ENCODE assay signal across 32 mouse cellular contexts in genomic region chrX:139037666-139038065, GRCm38 (mm10). TPM values are rescaled to one million over a fixed set of nuclear protein-coding genes. Genes with fewer than 3 reads are reported as not detected.
DNase-seq lines count a peak whose midpoint lies in the region; ATAC-seq and TF ChIP-seq lines count a peak whose summit lies in the region.
"Had no signal": no experiment of that assay in that cellular context is flagged by ENCODE, and none has a peak within 500 bp of the region (broad histone marks: within the 10 kb centered on the region; RNA-seq: fewer than 3 reads in every experiment).

No protein-coding gene starts in this region.

- WGBS in midbrain, postnatal 0 days: 86% methylated on average over 1 of the region's 1 CpGs
- 84% methylated on average over 1 of the region's 1 CpGs for whole genome bisulfite sequencing in midbrain, embryonic 16.5 days

- intact Hi-C loops in left cerebral cortex, postnatal 4 days (cut with DNase I): no loop called here
- intact Hi-C loops in left cerebral cortex, postnatal 25 days (cut with DNase I): no loop called here

- no peaks in the 10 kb centered on the region for H3K4me1 ChIP-seq in midbrain, postnatal 0 days (ENCODE audit: insufficient read depth, low read length)
- no peaks in the 10 kb centered on the region for H3K4me1 ChIP-seq in midbrain, embryonic 16.5 days (ENCODE audit: control insufficient read depth, insufficient read depth, low read length)
- H3K4me1 ChIP-seq: embryonic facial prominence, embryonic 13.5 days; embryonic facial prominence, embryonic 15.5 days; forebrain, embryonic 10.5 days; forebrain, embryonic 12.5 days had no signal

- no peaks in the 10 kb centered on the region for H3K9me3 ChIP-seq in midbrain, postnatal 0 days (ENCODE audit: low read length)
- no peaks in the 10 kb centered on the region for H3K9me3 ChIP-seq in midbrain, embryonic 16.5 days (replicated peaks; ENCODE audit: control insufficient read depth, low read length, poor library complexity, severe bottlenecking)
- H3K9me3 ChIP-seq: embryonic facial prominence, embryonic 13.5 days; embryonic facial prominence, embryonic 15.5 days; forebrain, embryonic 10.5 days; forebrain, embryonic 12.5 days; G1E had no signal

- H3K4me2 ChIP-seq in midbrain, postnatal 0 days (ENCODE audit: low read depth, low read length, poor library complexity, severe bottlenecking): no peak overlapping the region
- H3K4me2 ChIP-seq in midbrain, embryonic 16.5 days (ENCODE audit: low read length): no peak overlapping the region
- H3K4me2 ChIP-seq: embryonic facial prominence, embryonic 13.5 days; embryonic facial prominence, embryonic 15.5 days; forebrain, embryonic 12.5 days had no signal

- DNase-seq in cerebellum, postnatal 10 days: peak; percentile 4 to 50
- DNase-seq in cerebellum, postnatal 36 days: no peak
- peak; percentile 4 to 9 for DNase-seq in cerebellum, postnatal 25 days
- DNase-seq in cerebellum, adult 9-10 months: no peak
- DNase-seq in left cerebral cortex, postnatal 4 days: peak; percentile 3
- no peak for DNase-seq in left cerebral cortex, postnatal 25 days (ENCODE audit: low spot score in 2 of 2)
- DNase-seq in midbrain, postnatal 0 days (ENCODE audit: low spot score): peak; percentile 1
- DNase-seq: adrenal gland, adult 8-10 months; adrenal gland, postnatal 14 days; adrenal gland, postnatal 36 days; B cell, adult 2 months; cerebellum, adult 11 months; cerebellum, adult 9-11 months; embryo, embryonic 11 days had no signal

- H3K9ac ChIP-seq in midbrain, postnatal 0 days (replicated peaks; ENCODE audit: low read length, poor library complexity, severe bottlenecking): no peak overlapping the region
- H3K9ac ChIP-seq in midbrain, embryonic 16.5 days (ENCODE audit: low read depth, low read length): no peak overlapping the region
- H3K9ac ChIP-seq: embryonic facial prominence, embryonic 13.5 days; embryonic facial prominence, embryonic 15.5 days; forebrain, embryonic 12.5 days had no signal

- H3K27ac ChIP-seq in midbrain, postnatal 0 days (ENCODE audit: low read depth, low read length): no peak overlapping the region
- no peak overlapping the region for H3K27ac ChIP-seq in midbrain, embryonic 16.5 days (ENCODE audit: low read length)
- H3K27ac ChIP-seq: embryonic facial prominence, embryonic 13.5 days; embryonic facial prominence, embryonic 15.5 days; forebrain, embryonic 10.5 days; forebrain, embryonic 12.5 days had no signal

- TF ChIP-seq CTCF in midbrain, postnatal 0 days (IDR thresholded peaks at IDR 0.05): no peak

- ATAC-seq in midbrain, postnatal 0 days (ENCODE audit: low FRiP score): no peak
- no peak for ATAC-seq in midbrain, embryonic 16.5 days
- ATAC-seq: activated CD4-positive, CD25-positive, alpha-beta regulatory T cell, adult 4 months; CD4-positive, CD25-positive, alpha-beta regulatory T cell, adult 4 months; forebrain, embryonic 14.5 days; forebrain, embryonic 16.5 days; Patski had no signal

- no peaks in the 10 kb centered on the region for H3K27me3 ChIP-seq in midbrain, postnatal 0 days (ENCODE audit: insufficient read depth, low read length)
- H3K27me3 ChIP-seq in midbrain, embryonic 16.5 days (ENCODE audit: control insufficient read depth, insufficient read depth, low read depth, low read length): no peaks in the 10 kb centered on the region
- H3K27me3 ChIP-seq: CH12.LX; embryonic facial prominence, embryonic 15.5 days; forebrain, embryonic 12.5 days had no signal

- no peak overlapping the region for H3K4me3 ChIP-seq in midbrain, postnatal 0 days (ENCODE audit: low read depth, low read length)
- no peak overlapping the region for H3K4me3 ChIP-seq in midbrain, embryonic 16.5 days (ENCODE audit: low read depth, low read length)
- H3K4me3 ChIP-seq: embryonic facial prominence, embryonic 13.5 days; embryonic facial prominence, embryonic 15.5 days; erythroblast, embryonic 14.5 days; forebrain, embryonic 10.5 days; forebrain, embryonic 12.5 days had no signal

- no peaks in the 10 kb centered on the region for H3K36me3 ChIP-seq in midbrain, postnatal 0 days (ENCODE audit: insufficient read depth, low read length)
- H3K36me3 ChIP-seq in midbrain, embryonic 16.5 days (ENCODE audit: control insufficient read depth, insufficient read depth, low read length): no peaks in the 10 kb centered on the region
- H3K36me3 ChIP-seq: embryonic facial prominence, embryonic 13.5 days; embryonic facial prominence, embryonic 15.5 days; forebrain, embryonic 10.5 days; forebrain, embryonic 12.5 days; G1E had no signal

RNA-seq across cellular contexts. Expression of gene Serpina7, which starts 47.4 kb away (rescaled TPM):
- total RNA-seq in left cerebral cortex, postnatal 4 days (2021): not detected
- not detected for total RNA-seq in left cerebral cortex, postnatal 25 days (2021)
- total RNA-seq in midbrain, postnatal 0 days (2014; rRNA removed): not detected in 2 replicates
- not detected in 2 replicates for polyA plus RNA-seq in midbrain, postnatal 0 days (2015; fragmentation: Nextera tagmentation; extraction: Ambion mirVana)
- not detected in 2 replicates for polyA plus RNA-seq in midbrain, embryonic 16.5 days (2015; fragmentation: Nextera tagmentation; extraction: Ambion mirVana)
- total RNA-seq: adrenal gland, adult 18-20 months; adrenal gland, adult 8-10 months; adrenal gland, postnatal 36 days; CH12.LX; common myeloid progenitor, adult 5-6 weeks had no signal
- polyA plus RNA-seq: activated CD4-positive, CD25-positive, alpha-beta regulatory T cell, adult 4 months; CD4-positive, CD25-positive, alpha-beta regulatory T cell, adult 4 months; embryonic facial prominence, embryonic 11.5 days; embryonic facial prominence, embryonic 13.5 days; erythroblast, embryonic 14.5 days; forebrain, embryonic 10.5 days; forebrain, embryonic 12.5 days; forebrain, embryonic 14.5 days; forebrain, embryonic 16.5 days; frontal cortex, adult 2 months; G1E had no signal

RNA-seq across cellular contexts. Expression of gene 4930513O06Rik, which starts 48.4 kb away (rescaled TPM):
- not detected for total RNA-seq in left cerebral cortex, postnatal 4 days (2021)
- not detected for total RNA-seq in left cerebral cortex, postnatal 25 days (2021)
- total RNA-seq in midbrain, postnatal 0 days (2014; rRNA removed): not detected in 2 replicates
- polyA plus RNA-seq in midbrain, postnatal 0 days (2015; fragmentation: Nextera tagmentation; extraction: Ambion mirVana): not detected in 2 replicates
- not detected in 2 replicates for polyA plus RNA-seq in midbrain, embryonic 16.5 days (2015; fragmentation: Nextera tagmentation; extraction: Ambion mirVana)
- total RNA-seq: adrenal gland, adult 18-20 months; adrenal gland, adult 8-10 months; adrenal gland, postnatal 14 days; adrenal gland, postnatal 36 days; CH12.LX; common myeloid progenitor, adult 5-6 weeks; G1E had no signal
- polyA plus RNA-seq: activated CD4-positive, CD25-positive, alpha-beta regulatory T cell, adult 4 months; brain, embryonic 14.5 days; CD4-positive, CD25-positive, alpha-beta regulatory T cell, adult 4 months; embryonic facial prominence, embryonic 11.5 days; embryonic facial prominence, embryonic 13.5 days; embryonic facial prominence, embryonic 15.5 days; erythroblast, embryonic 14.5 days; forebrain, embryonic 10.5 days; forebrain, embryonic 12.5 days; forebrain, embryonic 14.5 days; forebrain, embryonic 16.5 days; frontal cortex, adult 2 months; G1E; Patski had no signal

Comparison
In these comparisons a context has a peak if more than half of its experiments do, and no peak if none do; other contexts are left out.
1. DNase-seq: peak in cerebellum, postnatal 10 days (2 of 2), cerebellum, postnatal 25 days (2 of 2), left cerebral cortex, postnatal 4 days (single experiment) and midbrain, postnatal 0 days (single experiment); none in cerebellum, postnatal 36 days (0 of 2), cerebellum, adult 9-10 months (single experiment) and left cerebral cortex, postnatal 25 days (0 of 2).